Mouse (Mus musculus) olfactory bulb, adult 2 months (tissue): ENCODE measurements at regions not wholly inside any gene's neighbourhood (a gene's known extent, or its start where the extent isn't known, plus 50 kb on each side); places are given as distances from the start of the nearest gene placed in this dataset.

Experiments
- CTCF ChIP-seq: fragments of 200-500 bp; IDR thresholded peaks from 2 replicates; pipeline ENCODE4 v1.5.1; 2012; ENCODE audit warnings: low read depth, mild to moderate bottlenecking, low read length, moderate library complexity; ENCODE audit not compliant: insufficient read depth
- POLR2A ChIP-seq: fragments of 200-500 bp; IDR thresholded peaks from 2 replicates; pipeline ENCODE4 v1.6.1; 2012; ENCODE audit warnings: mild to moderate bottlenecking, low read depth, low read length, moderate library complexity; ENCODE audit not compliant: insufficient read depth

GRCm38 (mm10) chr13:31171751-31172150 is 197.7 kb downstream of the Gm5447 start:
- TF ChIP-seq CTCF (no peak), POLR2A (no peak)
